Mouse (Mus musculus) CH12.LX (cell line): Measurements from ENCODE around the gene Cep112.

Experiments
- ELF1 ChIP-seq: IDR thresholded peaks from 2 replicates; pipeline ENCODE4 v1.6.1; 2014; ENCODE audit warnings: low read depth, mild to moderate bottlenecking, inconsistent platforms, low read length, improper control_type of control experiment
- EP300 ChIP-seq: IDR thresholded peaks from 2 replicates; pipeline ENCODE4 v1.6.1; 2011; ENCODE audit warnings: low read length, improper control_type of control experiment
- HCFC1 ChIP-seq: IDR thresholded peaks from 2 replicates; pipeline ENCODE4 v1.6.1; 2012; ENCODE audit warnings: low read depth, mild to moderate bottlenecking, inconsistent platforms, low read length, improper control_type of control experiment
- KAT2A ChIP-seq: IDR thresholded peaks from 2 replicates; pipeline ENCODE4 v1.6.1; 2012; ENCODE audit warnings: low read length, improper control_type of control experiment, inconsistent platforms; ENCODE audit not compliant: insufficient replicate concordance
- MAFK ChIP-seq: IDR thresholded peaks from 2 replicates; pipeline ENCODE4 v1.6.1; 2011; ENCODE audit warnings: low read length, improper control_type of control experiment; ENCODE audit not compliant: insufficient replicate concordance
- MAZ ChIP-seq: IDR thresholded peaks from 2 replicates; pipeline ENCODE4 v1.6.1; 2012; ENCODE audit warnings: low read depth, mild to moderate bottlenecking, inconsistent platforms, low read length, improper control_type of control experiment, moderate library complexity
- POLR2A ChIP-seq: IDR thresholded peaks from 2 replicates; pipeline ENCODE4 v1.6.1; 2011; ENCODE audit warnings: low read depth, mild to moderate bottlenecking, improper control_type of control experiment, low read length
- UBTF ChIP-seq: IDR thresholded peaks from 2 replicates; pipeline ENCODE4 v1.6.1; 2012; ENCODE audit warnings: low read depth, mild to moderate bottlenecking, inconsistent platforms, low read length, improper control_type of control experiment, moderate library complexity
- USF1 ChIP-seq: IDR thresholded peaks from 2 replicates; pipeline ENCODE4 v1.6.1; 2014; ENCODE audit warnings: low read depth, mild to moderate bottlenecking, inconsistent platforms, low read length, improper control_type of control experiment

DNA sequence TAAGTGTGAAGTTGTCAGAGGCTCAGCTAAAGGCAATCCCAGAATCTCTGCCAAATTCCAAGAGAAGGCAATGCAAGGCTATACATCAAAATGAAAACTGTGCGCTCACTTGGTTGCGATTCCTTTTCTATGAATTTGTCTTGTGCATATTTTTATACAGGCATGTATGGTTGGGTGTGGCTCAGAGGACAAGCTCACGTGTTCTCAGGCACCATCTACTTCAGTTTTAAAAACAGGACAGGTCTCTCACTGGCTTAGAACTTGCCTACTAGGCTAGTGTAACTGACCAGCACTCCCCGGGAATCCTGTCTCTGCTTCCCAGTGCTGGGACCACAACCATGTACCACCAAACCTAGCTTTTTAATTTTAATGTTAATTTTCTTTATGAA, 46.6 kb upstream of the Cep112 start:
- TF ChIP-seq POLR2A = no peak
- no peak for TF ChIP-seq KAT2A
- no peak for TF ChIP-seq EP300
- no peak for TF ChIP-seq MAFK
- no peak for TF ChIP-seq HCFC1
- no peak for TF ChIP-seq UBTF
- TF ChIP-seq USF1 = no peak
- TF ChIP-seq ELF1 = no peak
- no peak for TF ChIP-seq MAZ
